Mouse (Mus musculus) cerebellum, adult 9-11 months (tissue): ENCODE results near the gene Wee1.
"Not testable (repeated sequence)": the region's sequence is repeated elsewhere in the genome, so short reads cannot be mapped to it uniquely, and the experiment has no call there.

Experiments used
- DNase-seq: peaks from one replicate; pipeline ENCODE4 v3.0.0; 2022

Gene Wee1

DNA sequence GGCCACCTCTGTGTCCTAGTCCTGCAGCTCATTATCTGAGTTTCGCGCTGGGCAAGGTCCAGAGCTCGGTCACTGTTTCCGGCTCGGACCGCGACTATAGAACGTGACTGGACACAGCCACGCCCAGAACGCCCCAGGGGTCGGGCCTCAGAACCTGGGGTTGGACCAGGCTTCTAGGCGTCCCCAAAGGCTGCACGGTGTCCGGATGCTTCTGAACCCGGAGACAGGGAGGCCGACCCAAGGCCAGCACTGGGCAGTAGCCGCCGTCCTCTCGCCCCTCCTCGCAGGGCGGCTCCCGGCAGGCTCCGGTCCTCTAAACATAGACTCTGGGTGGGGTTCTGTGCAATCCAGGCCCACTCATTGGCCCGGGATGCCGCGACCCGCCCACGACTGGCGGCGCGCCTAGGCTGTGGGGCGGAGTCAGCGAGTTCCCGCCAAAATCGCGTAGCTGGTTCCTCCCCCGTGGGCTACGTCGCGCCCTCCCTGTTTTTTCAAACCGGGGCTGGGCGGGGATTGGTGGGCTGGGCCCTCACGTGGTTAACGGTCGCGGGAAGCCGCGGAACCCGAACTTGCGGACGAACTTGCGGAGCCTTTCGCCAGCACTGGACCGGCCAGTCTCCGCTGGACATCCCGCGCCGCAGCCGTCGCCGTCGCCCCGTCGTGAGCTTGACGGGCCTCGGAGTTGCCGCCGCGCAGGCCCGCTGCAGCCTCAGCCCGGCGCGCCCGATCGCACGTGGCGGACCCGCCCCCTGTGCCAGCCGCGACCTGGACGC is at the start of gene Wee1:
Gene Wee1 (plus strand): TSS at position 531 of the 773 bp plus-strand sequence.
- peak; percentile 99 for DNase-seq

DNA sequence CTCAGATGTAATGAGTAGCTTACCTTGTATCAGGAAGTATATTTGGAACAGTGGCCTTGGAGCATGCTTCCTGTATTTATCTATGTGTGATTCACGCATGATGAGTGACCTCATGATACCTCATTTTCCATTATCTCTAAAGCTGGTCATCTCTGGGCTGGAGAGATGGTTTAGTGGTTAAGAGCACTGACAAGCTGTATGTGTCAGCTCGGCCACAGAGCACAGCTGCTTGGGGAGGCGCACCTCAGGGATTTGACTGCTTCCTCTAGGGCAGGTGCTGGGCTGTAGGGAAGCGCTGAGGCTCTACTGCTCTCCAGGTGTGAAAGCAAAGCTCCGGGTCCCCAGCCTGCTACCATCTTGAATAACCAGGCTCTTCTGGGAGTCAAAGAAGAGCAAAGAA is 43.7 kb upstream of the Wee1 start:
- no peak for DNase-seq

DNA sequence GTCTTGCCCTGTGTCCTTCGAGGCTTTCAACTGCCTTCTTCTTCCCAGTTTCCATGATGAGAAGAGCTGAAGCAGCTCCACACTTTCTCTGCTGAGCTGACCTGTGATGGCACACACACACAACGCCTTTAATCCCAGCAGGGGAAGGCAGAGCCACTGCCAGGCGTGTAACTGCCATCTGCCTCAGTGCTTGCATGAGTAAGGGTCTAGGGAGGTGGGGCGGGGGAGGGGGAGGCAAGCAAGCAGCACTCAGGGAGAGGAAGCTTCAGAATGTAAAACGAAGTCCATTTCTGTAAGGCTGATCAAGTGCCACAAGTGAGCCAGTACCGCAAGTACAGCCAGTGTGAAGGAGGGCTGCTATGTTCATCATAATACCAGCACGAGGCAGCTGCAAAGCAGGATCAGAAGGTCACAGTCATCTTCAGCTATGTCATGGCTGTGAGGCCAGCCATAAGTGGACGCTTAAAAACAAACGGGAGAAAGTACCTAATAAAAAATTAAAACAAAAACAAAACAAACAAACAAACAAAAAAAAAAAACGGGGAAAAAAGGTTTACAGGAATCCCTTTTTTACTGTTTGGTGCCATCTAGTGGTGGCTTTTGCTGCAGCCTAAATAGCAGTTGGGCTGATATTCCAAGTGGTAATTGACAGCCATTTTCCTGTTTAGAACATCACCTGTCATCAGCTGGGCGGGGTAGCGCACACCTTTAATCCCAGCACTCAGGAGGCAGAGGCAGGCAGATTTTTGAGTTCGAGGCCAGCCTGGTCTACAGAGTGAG is 38.3 kb upstream of the Wee1 start:
- DNase-seq: peak; percentile 49

DNA sequence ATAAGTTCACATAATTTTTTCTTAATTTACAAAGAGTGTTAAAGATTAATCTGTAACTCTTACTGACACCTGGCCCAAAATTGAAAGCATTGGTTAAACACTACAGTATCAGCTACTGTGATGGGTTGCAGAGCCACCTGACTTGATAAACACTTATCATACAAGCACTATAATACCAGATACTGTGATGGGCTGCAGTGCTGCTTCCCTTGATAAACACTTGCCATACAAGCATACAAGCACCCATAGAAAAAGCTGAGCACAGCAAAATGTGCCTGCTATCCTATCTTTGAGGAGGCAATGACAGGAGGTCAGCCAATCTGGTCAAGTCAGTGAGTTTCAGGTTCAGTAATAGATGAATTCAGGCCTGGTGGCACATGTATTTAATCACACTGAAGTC is 36.6 kb upstream of the Wee1 start:
- DNase-seq: no peak

DNA sequence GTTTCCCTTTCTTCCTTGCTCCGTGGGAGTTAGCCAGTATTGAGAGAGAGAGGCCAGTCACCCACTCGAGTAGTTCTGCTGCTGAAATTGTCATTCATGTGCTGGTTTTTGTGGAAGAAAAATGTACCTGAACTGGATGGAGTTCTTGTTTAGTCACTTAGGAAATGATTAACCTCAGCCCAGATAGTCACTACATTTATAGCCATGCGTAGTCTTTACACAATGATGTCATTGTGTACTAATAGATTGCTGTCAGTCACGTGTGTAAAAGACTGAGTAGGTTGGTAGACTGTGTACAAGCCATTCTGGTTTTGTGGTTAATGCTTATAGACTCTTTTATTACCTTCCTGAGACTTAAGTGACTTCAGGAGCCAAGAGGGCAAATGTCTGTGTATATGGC is 33.9 kb upstream of the Wee1 start:
- DNase-seq: no peak

DNA sequence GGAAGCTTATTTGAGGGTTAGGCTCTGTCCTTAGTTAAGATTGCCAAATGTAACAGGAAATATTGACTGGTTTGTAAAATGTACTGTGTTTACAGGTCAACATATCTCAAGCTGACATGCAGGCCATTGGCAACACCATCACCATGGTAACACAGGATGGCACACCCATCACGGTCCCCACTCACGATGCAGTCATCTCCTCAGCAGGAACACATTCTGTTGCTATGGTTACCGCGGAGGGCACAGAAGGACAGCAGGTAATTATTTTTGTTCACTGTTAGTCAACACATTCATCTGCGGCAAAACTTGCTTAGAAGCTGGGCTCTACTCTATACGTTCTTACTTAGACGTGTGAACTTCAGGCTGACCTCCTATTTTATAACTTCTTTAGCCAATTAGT is 30.2 kb upstream of the Wee1 start:
- DNase-seq: peak; percentile 29

DNA sequence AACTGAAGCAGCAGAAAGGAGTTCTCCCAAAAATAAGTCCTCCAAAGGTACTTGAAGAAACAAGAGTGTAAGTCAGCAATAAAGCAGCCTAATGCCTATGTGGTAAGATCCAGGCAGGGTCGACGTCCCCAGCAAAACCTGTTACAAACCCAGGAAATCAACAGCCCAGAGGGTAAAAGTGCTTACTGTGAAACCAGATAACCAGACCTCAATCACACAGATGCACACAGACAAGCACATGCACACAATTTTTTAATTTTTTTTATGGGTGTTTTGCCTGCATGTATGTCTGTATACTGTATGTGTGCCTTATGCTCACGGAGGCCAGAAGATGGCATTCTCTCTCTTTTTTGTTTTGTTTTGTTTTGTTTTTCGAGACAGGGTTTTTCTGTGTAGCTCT is 25.5 kb upstream of the Wee1 start:
- no peak for DNase-seq

DNA sequence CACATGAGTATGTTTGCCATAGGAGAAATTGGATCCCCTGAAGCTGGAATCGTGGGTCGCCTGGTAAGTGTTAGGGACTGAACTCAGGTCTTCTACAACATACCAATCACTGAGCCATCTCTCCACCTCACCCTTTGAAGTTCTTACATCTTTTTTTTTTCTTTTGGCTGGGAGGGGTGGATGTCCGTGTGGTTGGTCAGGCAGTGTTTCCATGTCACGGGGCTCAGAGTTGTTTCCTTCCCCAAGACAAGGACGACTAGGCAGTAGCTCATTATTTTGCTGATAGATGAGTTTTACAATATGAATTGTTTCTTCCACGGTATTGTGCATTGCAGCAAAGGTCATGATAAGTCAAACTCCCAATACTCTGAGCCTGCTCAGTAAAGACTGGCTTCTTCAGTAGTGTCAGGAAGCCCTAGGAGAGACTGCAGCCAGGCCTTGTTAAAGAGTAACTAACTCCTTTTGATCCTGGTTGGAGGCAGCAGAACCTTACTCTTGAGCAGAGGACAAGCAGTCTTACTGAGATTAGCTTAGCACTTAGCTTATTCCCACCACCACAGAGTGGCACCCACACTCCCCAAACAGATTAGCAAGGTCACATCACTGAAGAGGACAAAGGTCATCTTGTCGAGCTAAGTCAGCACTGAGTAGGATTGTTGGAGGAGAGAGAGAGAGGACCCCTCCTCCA is 24.6 kb upstream of the Wee1 start:
- no peak for DNase-seq

DNA sequence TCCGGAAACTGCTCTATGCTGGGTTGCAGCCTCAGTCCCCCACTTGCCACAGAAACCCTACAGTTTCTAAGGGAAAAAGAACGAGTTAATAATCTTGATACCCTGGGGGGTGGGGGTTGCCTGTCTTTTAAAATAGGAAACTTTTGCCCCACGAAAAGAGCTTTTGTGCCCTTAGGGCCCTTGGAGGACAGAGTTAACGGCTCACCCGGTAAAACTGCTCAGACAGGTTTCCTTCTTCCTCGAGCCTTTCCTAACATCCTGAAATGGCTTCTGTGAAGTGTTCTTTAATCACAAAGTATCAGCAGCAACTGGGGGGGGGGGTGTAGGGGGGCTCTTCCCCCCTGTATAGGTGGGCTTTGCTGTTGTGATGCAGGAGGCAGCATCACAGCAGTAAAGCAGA is 21.0 kb upstream of the Wee1 start:
- DNase-seq: no peak

DNA sequence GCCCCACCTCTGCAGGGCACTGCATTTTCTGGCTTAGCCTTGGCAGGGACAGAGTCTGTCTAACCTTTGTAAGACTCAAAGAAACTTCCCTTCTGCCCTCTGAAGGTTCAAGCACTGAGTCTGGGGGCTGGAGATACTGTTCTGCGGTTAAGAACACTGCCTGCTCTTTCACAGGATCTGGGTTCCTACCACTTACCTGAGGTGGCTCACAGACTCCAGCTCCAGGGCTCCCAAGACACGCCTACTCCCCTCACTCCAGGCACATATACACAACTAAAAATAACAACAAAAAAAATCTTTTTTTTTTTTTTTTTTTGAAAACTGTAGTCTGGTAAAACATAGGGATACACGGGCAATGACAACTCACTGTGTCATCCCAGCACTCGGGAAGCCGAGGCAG is 20.6 kb upstream of the Wee1 start:
- no peak for DNase-seq

DNA sequence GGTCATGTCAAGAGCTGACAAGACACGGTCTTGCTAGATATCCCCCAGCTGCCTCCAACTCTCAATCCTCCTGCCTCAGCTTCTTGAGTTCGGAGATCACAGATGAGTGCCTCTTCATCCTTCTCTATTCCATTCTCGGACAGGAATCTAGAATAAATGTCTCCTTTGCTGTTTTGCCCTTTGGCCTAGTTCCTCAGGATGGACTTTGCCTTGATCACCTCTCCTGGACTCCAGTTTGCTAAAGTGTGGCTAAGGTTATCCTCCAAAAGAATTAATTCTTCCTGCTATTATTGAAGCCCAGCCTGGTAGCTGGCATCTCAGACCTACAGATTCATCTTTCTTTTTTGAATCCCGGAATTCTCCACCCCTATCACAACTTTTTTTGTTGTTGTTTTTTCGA is 16.8 kb upstream of the Wee1 start:
- no peak for DNase-seq

DNA sequence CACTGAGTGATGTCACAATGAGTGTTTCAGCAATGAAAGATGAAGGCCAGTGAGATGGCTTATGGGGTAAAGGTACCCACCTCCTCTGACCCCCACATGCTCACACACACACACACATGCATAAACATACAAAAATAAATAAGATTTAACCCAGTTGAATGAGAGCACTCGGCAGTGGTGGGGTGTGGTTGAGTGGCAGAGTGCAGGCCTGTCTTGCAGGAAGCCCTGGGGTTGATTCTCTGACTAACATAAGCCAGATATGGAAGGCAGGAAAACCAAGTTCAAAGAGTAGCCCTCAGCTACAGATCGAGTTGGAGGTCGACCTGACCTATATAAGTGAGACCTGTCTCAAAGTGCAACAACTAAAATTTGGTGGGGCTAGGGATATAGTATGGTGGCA is 15.2 kb upstream of the Wee1 start:
- DNase-seq: no peak

DNA sequence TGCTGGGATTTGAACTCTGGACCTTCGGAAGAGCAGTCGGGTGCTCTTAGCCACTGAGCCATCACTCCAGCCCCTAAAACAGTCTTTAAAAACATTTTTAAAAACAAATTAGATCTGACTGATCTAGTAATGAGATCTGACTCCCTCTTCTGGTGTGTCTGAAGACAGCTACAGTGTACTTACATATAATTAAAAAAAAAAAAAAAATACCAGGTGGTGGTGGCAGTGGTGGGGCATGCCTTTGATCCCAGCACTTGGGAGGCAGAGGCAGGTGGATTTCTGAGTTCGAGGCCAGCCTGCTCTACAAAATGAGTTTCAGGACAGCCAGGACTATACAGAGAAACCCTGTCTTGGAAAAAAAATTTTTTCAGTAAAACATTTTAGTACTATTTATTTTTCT is 13.3 kb upstream of the Wee1 start:
- DNase-seq: not testable (repeated sequence)

DNA sequence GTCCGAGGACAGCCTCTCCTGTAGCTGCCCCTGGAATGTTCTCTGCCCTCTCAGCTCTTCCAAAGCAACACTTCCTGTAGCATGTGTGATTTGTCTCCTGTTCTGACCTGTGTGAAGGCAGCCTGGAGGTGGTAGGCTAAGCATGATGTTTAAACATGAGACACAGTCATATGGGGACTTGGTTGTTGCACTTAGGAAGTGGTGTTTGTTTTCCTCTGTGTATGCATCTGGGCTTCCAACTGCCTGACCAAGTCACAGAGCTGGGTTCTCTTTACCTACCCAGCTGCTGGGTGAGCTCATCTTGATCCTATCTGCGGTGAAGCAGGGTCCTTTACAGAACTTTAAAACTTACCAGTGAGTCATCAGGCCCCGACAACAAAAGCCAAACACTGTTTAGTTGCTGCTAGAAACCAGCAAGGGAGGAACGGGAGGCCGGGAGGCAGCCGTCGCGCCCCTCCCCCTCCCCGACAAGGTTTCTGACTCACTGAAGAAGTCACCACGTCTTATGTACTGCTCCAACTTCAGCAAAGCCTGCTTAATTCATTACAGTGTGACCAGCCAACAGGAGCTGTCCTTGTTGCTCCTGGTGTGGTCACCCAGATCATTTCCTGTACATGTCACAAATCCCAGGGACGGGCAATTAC is 12.8 kb upstream of the Wee1 start:
- DNase-seq: no peak

DNA sequence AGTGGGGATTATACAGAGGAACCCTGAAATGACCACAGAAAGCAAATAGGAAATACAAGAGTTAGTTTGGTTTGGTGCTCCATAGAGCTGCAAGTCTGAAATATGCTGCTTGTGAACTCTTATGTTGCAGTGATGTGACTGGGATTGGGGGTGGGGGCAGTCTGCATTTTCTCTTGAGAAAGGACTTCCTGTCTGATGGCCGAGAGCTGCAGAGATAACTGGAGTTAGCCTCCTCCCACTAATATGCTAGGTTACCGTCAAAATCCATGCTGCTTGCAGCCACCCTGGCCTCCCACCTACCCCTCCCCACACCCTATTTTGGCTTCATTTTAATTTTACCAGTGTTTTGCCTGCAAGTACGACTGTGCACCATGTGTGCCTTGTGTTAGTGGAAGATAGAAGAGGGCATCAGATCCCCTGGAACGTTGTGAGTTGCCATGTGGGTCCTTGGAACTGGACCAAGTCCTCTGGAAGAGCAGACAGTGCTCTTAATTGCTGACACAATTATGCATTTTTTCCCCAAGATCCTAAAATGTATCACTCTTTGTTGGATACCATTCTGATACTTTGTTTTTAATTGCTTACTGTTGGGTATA is 11.7 kb upstream of the Wee1 start:
- no peak for DNase-seq

DNA sequence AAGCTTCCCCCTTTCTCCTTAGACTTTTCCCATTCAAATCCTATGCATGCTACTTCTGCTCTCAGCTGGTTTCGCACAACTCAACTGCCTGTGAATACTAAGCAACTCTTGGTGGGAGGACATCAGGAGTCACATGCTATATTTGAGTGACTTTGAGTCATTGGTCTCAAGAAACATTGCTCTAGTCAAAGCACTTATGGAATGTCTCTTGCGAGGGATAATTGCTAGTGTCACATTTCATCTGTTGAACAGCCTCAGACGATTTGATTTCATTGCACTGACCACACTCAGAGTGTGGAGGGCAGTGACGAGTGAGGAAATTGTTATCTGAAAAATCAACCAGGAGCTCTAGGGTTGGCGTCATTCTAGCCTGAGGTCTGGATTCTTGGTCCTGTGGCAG is 7.1 kb upstream of the Wee1 start:
- DNase-seq: no peak

DNA sequence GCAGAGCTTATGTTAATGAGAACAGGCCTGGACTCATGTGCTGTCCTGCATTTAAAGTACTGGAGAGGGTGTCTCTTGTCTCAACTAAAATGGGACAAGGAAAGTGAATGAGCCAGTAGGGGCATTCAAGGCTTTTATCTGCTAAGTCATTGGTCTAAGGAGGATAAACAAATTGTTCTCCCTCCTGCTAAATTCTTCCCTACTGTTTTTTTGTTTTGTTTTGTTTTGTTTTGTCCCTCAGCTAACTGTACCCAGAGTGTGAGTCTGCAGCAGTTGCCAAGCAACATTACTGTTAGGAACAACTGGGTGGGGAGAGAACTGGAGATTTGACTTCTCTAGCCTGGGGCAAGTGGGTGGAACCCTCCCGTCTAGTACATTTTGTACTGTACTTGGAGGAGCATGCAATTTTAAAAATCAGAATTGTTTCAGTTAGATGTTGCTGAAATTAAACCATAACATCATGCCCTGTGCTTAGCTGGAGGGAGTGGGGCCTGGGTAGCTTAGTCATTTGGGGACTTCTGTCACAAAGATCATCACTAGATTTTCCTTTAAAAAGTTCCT is 5.0 kb upstream of the Wee1 start:
- DNase-seq: no peak

DNA sequence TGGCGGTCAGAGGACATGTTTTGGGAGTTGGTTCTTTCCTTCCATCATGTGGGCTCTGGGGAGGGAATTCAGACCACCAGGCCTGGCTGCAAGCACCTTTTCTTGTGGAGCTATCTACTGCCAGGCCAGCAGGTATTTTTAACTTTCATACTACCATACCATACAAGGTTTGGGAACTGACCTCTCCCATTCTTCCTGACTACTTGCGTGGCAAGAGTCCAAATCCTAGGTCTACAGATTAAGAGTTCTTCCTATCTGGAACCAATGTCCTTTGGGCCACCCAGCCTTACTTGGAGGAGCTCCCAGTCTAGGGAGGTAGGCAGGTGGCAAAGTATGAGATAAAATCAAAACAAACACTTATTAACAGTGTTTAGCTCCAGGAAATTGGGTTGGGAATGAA is 3.4 kb upstream of the Wee1 start:
- no peak for DNase-seq

DNA sequence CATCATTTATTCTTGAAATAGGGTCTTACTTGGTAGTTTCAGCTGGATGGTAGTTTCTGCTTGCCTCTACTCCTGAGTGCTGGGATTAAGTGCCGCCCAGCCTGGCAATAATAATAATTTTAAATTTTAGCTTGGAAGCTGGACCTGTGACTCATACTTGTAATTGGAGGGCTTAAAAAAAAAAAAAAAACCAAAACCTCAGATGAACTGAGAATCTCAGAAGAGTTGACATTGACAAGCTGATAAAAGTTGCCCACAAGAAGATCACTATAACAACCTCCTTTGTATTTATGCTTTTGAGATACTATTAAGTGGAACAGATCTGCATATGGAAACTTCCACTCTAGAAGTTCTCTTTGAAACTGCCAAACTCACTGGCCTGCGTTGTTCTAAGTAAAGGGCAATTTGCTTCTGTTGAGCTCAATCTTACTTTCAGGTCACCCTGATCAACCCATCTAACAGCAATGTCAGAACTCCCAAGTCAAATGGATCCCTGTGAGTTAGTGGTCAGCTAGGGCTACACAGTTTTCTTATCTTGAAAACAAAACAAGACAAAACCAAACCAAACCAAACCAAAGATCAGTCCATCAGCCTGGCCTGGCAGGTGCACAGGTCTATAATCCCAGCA is 1.6 kb upstream of the Wee1 start:
- DNase-seq: no peak

DNA sequence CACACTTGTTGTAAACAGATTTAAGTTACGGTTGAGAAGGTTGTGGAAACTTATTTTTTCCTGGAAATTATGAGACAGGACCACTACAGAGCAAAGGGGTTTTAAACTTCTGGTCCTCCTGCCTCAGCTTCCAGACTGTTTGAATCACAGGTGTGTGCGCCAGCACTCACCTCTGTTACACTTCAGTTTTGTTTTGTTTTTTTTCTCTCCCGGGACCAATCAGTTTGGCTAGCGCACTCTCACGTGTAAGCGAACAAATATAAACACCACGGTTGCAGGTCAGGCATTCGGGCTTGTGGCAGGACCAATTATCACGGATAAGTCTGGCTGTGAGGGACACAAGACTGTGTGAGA is 707 bp upstream of the Wee1 start:
- no peak for DNase-seq

DNA sequence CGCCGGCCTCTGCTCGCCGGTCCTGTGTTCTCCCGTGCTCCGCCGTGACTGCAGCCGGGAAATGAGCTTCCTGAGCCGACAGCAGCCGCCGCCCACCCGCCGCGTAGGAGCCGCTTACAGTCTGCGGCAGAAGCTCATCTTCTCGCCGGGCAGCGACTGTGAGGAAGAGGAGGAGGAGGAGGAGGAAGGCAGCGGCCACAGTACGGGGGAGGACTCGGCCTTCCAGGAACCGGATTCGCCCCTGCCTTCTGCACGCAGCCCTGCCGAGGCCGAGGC is 381 bp downstream of the Wee1 start:
- DNase-seq: no peak

DNA sequence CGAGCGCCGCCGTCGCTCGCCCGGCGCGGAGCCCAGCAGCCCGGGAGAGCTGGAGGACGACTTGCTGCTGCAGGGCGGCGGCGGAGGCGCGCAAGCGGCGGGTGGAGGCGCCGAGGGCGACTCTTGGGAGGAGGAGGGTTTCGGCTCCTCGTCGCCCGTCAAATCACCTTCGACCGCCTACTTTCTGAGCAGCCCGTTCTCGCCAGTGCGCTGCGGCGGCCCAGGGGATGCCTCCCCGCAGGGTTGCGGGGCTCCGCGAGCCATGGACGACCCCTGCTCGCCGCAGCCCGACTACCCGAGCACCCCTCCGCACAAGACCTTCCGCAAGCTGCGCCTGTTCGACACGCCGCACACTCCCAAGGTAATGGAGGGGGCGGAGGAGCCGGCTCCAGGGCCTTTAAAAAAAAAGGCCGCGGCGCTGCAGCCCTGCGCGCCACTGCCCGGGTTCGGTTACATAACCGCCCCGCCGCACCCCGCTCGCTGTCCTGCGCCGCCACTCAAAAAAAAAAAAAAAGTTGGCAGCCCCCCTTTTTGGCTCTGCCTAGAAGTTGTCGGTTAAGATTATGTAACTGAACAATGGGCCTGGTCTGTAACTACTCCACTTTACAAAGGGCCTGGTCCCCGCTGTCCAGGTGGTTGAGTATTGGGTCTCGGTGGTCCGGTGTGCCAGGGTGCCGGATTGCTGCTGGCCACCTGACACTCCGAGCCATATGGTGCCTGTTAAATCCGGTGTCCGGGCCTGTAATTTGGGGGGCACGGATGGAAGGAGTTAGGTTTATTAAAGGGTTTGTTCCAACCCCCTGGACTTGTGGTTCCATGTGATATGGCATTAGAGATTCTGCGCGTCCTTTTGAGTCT is 948 bp downstream of the Wee1 start:
- peak; percentile 84 for DNase-seq
